9 mouse cellular contexts compared by ENCODE assay signal in genomic region chr4:106200241-106200640, GRCm38 (mm10).
A peak's percentile ranks its signal among the peaks of the same experiment; 100 is the strongest.
DNase-seq lines count a peak whose midpoint lies in the region; ATAC-seq and TF ChIP-seq lines count a peak whose summit lies in the region.
"Had no signal": no experiment of that assay in that cellular context is flagged by ENCODE, and none has a peak within 500 bp of the region (broad histone marks: within the 10 kb centered on the region; RNA-seq: fewer than 3 reads in every experiment).

No protein-coding gene starts in this region.

- WGBS in hindbrain, postnatal 0 days: 35% methylated on average over 6 of the region's 6 CpGs
- 41% methylated on average over 6 of the region's 6 CpGs for WGBS in lung, embryonic 14.5 days
- 33% methylated on average over 6 of the region's 6 CpGs for WGBS in stomach, postnatal 0 days

- no peaks in the 10 kb centered on the region for H3K36me3 ChIP-seq in hindbrain, postnatal 0 days (ENCODE audit: insufficient read depth, low read length)
- no peaks in the 10 kb centered on the region for H3K36me3 ChIP-seq in lung, embryonic 14.5 days (ENCODE audit: insufficient read depth)
- no peaks in the 10 kb centered on the region for H3K36me3 ChIP-seq in stomach, postnatal 0 days (ENCODE audit: control insufficient read depth, insufficient read depth, low read length)

- H3K4me2 ChIP-seq in hindbrain, postnatal 0 days (ENCODE audit: low read depth, low read length): no peak overlapping the region
- no peak overlapping the region for H3K4me2 ChIP-seq in lung, embryonic 14.5 days
- H3K4me2 ChIP-seq in stomach, postnatal 0 days (replicated peaks; ENCODE audit: low read depth): peak overlapping the region; percentile 30

- peak; percentile 16 for DNase-seq in embryo, embryonic 9.5 days (ENCODE audit: extremely low spot score)
- peak; percentile 25 for DNase-seq in gastrocnemius, postnatal 10 days
- peak; percentile 56 for DNase-seq in hindbrain, postnatal 0 days (ENCODE audit: low spot score)
- DNase-seq in lung, embryonic 14.5 days: peak; percentile 47
- peak; percentile 82 for DNase-seq in stomach, postnatal 0 days (ENCODE audit: low spot score)
- no peak for DNase-seq in layer of hippocampus, adult 18-20 months (ENCODE audit: low spot score in 2 of 2)
- no peak for DNase-seq in right cerebral cortex, adult 18-20 months
- DNase-seq in layer of hippocampus, adult 8-10 months (ENCODE audit: low spot score in 2 of 2): no peak

- H3K4me3 ChIP-seq in hindbrain, postnatal 0 days (ENCODE audit: low read length): no peak overlapping the region
- H3K4me3 ChIP-seq in lung, embryonic 14.5 days (ENCODE audit: low read depth, low read length): no peak overlapping the region
- H3K4me3 ChIP-seq in stomach, postnatal 0 days (ENCODE audit: low read depth, low read length): no peak overlapping the region

- H3K27me3 ChIP-seq in hindbrain, postnatal 0 days (ENCODE audit: insufficient read depth, low read length): no peaks in the 10 kb centered on the region
- H3K27me3 ChIP-seq in lung, embryonic 14.5 days (ENCODE audit: insufficient read depth, low read length): no peaks in the 10 kb centered on the region
- H3K27me3 ChIP-seq in stomach, postnatal 0 days (ENCODE audit: control insufficient read depth, insufficient read depth, low read length): no peaks in the 10 kb centered on the region

- no peak for ATAC-seq in hindbrain, postnatal 0 days
- peak; percentile 41; the same call in 1 of the 2 replicates for ATAC-seq in lung, embryonic 14.5 days (ENCODE audit: insufficient read depth)
- ATAC-seq in stomach, postnatal 0 days (ENCODE audit: low FRiP score, low TSS enrichment): peak; percentile 88

- TF ChIP-seq CTCF in hindbrain, postnatal 0 days (IDR thresholded peaks at IDR 0.05; ENCODE audit: low read depth): no peak
- no peak for TF ChIP-seq CTCF in lung, embryonic 14.5 days (IDR thresholded peaks at IDR 0.05; ENCODE audit: low read depth)
- no peak for TF ChIP-seq CTCF in stomach, postnatal 0 days (IDR thresholded peaks at IDR 0.05; ENCODE audit: low read depth)

- no peak for TF ChIP-seq EP300 in stomach, postnatal 0 days (optimal IDR thresholded peaks at IDR 0.05)

- no peak overlapping the region for H3K9ac ChIP-seq in hindbrain, postnatal 0 days (replicated peaks; ENCODE audit: low read length)
- no peak overlapping the region for H3K9ac ChIP-seq in lung, embryonic 14.5 days
- no peak overlapping the region for H3K9ac ChIP-seq in stomach, postnatal 0 days (ENCODE audit: low read length)

- peaks cover 6% of the 10 kb centered on the region; the same call in 1 of the 2 replicates for H3K4me1 ChIP-seq in hindbrain, postnatal 0 days (ENCODE audit: insufficient read depth, low read length)
- H3K4me1 ChIP-seq in lung, embryonic 14.5 days (ENCODE audit: insufficient read depth): peaks cover 8% of the 10 kb centered on the region; the same call in 1 of the 2 replicates
- H3K4me1 ChIP-seq in stomach, postnatal 0 days (replicated peaks; ENCODE audit: control insufficient read depth, insufficient read depth): no peaks in the 10 kb centered on the region; the same call in 1 of the 2 replicates

- H3K9me3 ChIP-seq in hindbrain, postnatal 0 days (ENCODE audit: low read length): no peaks in the 10 kb centered on the region
- no peaks in the 10 kb centered on the region for H3K9me3 ChIP-seq in lung, embryonic 14.5 days (ENCODE audit: low read depth, low read length)
- H3K9me3 ChIP-seq in stomach, postnatal 0 days (ENCODE audit: control insufficient read depth, low read length): no peaks in the 10 kb centered on the region

- no peak overlapping the region; the same call in 1 of the 2 replicates for H3K27ac ChIP-seq in hindbrain, postnatal 0 days
- H3K27ac ChIP-seq in lung, embryonic 14.5 days (ENCODE audit: low read depth): no peak overlapping the region
- H3K27ac ChIP-seq in stomach, postnatal 0 days (replicated peaks): peak overlapping the region; percentile 58
- H3K27ac ChIP-seq: macrophage had no signal

Comparison
In these comparisons a context has a peak if more than half of its experiments do, and no peak if none do; other contexts are left out.
1. DNase-seq: peak in embryo, embryonic 9.5 days (single experiment), gastrocnemius, postnatal 10 days (single experiment), hindbrain, postnatal 0 days (single experiment), lung, embryonic 14.5 days (single experiment) and stomach, postnatal 0 days (single experiment); none in layer of hippocampus, adult 18-20 months (0 of 2), right cerebral cortex, adult 18-20 months (single experiment) and layer of hippocampus, adult 8-10 months (0 of 2).